Mouse (Mus musculus): ENCODE measurements at regions not wholly inside any gene's neighbourhood (a gene's known extent, or its start where the extent isn't known, plus 50 kb on each side); places are given as distances from the start of the nearest gene placed in this dataset.

GRCm38 (mm10) chr14:46516285-46516684 is 125.8 kb upstream of the Bmp4 start:
- TF ChIP-seq CHD2 (IDR thresholded peaks at IDR 0.05; ENCODE audit: low read depth, low read length), result no peak
- TF ChIP-seq ZNF384 (IDR thresholded peaks at IDR 0.05; ENCODE audit: low read depth, low read length), result no peak
- no peak for TF ChIP-seq HCFC1 (IDR thresholded peaks at IDR 0.05; ENCODE audit: borderline replicate concordance, insufficient read depth, low read length)
- TF ChIP-seq MAFK (IDR thresholded peaks at IDR 0.05; ENCODE audit: insufficient read depth, low read depth, low read length), result no peak
- no peak for TF ChIP-seq ZC3H11A (IDR thresholded peaks at IDR 0.05; ENCODE audit: borderline replicate concordance, low read depth, low read length)
